Mouse (Mus musculus): ENCODE results near the gene Vps53. TPM values are rescaled to one million over a fixed set of nuclear protein-coding genes. Genes with fewer than 3 reads are reported as not detected.

Gene Vps53
- polyA plus RNA-seq, 2 experiments, result 9.4 to 12.7 TPM

GRCm38 (mm10) chr11:76167079-76167765, 12.2 kb downstream of the Vps53 start:
- no peaks in the 10 kb centered on the region for H3K27me3 ChIP-seq (ENCODE audit: control insufficient read depth, insufficient read depth, low read length)
- H3K9me3 ChIP-seq (ENCODE audit: control insufficient read depth, low read length), result no peaks in the 10 kb centered on the region
- H3K27ac ChIP-seq, result no peak overlapping the region
- 19% methylated on average over 5 of the region's 5 CpGs for WGBS (ENCODE audit: insufficient replicate concordance)
- no peak overlapping the region for H3K9ac ChIP-seq (replicated peaks)
- ATAC-seq (ENCODE audit: insufficient read depth), result no peak
- peak in 2 of 3 experiments; percentile 44 to 56 for DNase-seq (ENCODE audit: low read depth in 3 of 3, low spot score in 3 of 3)
- H3K4me2 ChIP-seq (ENCODE audit: low read depth), result 0 out of 2 replicates have a peak overlapping the region, but pooled peaks have one; percentile 3
- H3K4me1 ChIP-seq (replicated peaks; ENCODE audit: control insufficient read depth in 2 of 2, insufficient read depth in 2 of 2, low read length in 1 of 2), result 0 out of 4 replicates have a peak, but pooled peaks cover 0 to 2% of the 10 kb centered on the region in 2 experiments
- TF ChIP-seq CTCF (IDR thresholded peaks at IDR 0.05; ENCODE audit: low read depth) (peak; percentile 70), EP300 (IDR thresholded peaks at IDR 0.05; ENCODE audit: low read depth) (no peak)
- H3K4me3 ChIP-seq (ENCODE audit: insufficient read depth in 1 of 2, low read depth in 2 of 2, low read length in 2 of 2), result no peak overlapping the region
- no peaks in the 10 kb centered on the region; the same call in none of the 2 replicates for H3K36me3 ChIP-seq (replicated peaks; ENCODE audit: control insufficient read depth, insufficient read depth, low read depth)

- Histone ChIP-seq H3K27me3 (ENCODE audit: control insufficient read depth, insufficient read depth, low read length) (no peaks in the 10 kb centered on the region), H3K9me3 (ENCODE audit: control insufficient read depth, low read length) (no peaks in the 10 kb centered on the region), H3K4me3 (ENCODE audit: insufficient read depth in 1 of 2, low read depth in 2 of 2, low read length in 2 of 2) (no peak overlapping the region), H3K4me1 (replicated peaks; ENCODE audit: control insufficient read depth in 2 of 2, insufficient read depth in 2 of 2, low read length in 1 of 2) (0 out of 4 replicates have a peak, but pooled peaks cover 0 to 2% of the 10 kb centered on the region in 2 experiments), H3K9ac (replicated peaks) (no peak overlapping the region), H3K27ac (no peak overlapping the region), H3K4me2 (ENCODE audit: low read depth) (no peak overlapping the region), H3K36me3 (replicated peaks; ENCODE audit: control insufficient read depth, insufficient read depth, low read depth) (no peaks in the 10 kb centered on the region; the same call in 1 of the 2 replicates)
- no peak for ATAC-seq (ENCODE audit: insufficient read depth)
- TF ChIP-seq CTCF (IDR thresholded peaks at IDR 0.05; ENCODE audit: low read depth) (no peak), EP300 (IDR thresholded peaks at IDR 0.05; ENCODE audit: low read depth) (no peak)
- WGBS (ENCODE audit: insufficient replicate concordance), result 86% methylated on average over 4 of the region's 4 CpGs
- DNase-seq (ENCODE audit: low read depth in 3 of 3, low spot score in 3 of 3), result no peak
These were observed 12.8 kb downstream of the Vps53 start for GRCm38 (mm10) chr11:76166657-76167056.

GRCm38 (mm10) chr11:76160251-76160650, 19.2 kb downstream of the Vps53 start:
- no peak overlapping the region for H3K4me3 ChIP-seq (ENCODE audit: insufficient read depth in 1 of 2, low read depth in 2 of 2, low read length in 2 of 2)
- TF ChIP-seq CTCF (IDR thresholded peaks at IDR 0.05; ENCODE audit: low read depth), result no peak
- no peak for TF ChIP-seq EP300 (IDR thresholded peaks at IDR 0.05; ENCODE audit: low read depth)
- WGBS (ENCODE audit: insufficient replicate concordance), result 60% methylated on average over 6 of the region's 6 CpGs
- no peak overlapping the region for H3K9ac ChIP-seq (replicated peaks)
- DNase-seq (ENCODE audit: low read depth in 3 of 3, low spot score in 3 of 3) (no peak), ATAC-seq (ENCODE audit: insufficient read depth) (no peak)
- no peaks in the 10 kb centered on the region for H3K4me1 ChIP-seq (replicated peaks; ENCODE audit: control insufficient read depth in 2 of 2, insufficient read depth in 2 of 2, low read length in 1 of 2)
- no peak overlapping the region for H3K27ac ChIP-seq
- no peaks in the 10 kb centered on the region; the same call in 1 of the 2 replicates for H3K36me3 ChIP-seq (replicated peaks; ENCODE audit: control insufficient read depth, insufficient read depth, low read depth)
- no peak overlapping the region for H3K4me2 ChIP-seq (ENCODE audit: low read depth)
- H3K9me3 ChIP-seq (ENCODE audit: control insufficient read depth, low read length), result no peaks in the 10 kb centered on the region
- no peaks in the 10 kb centered on the region for H3K27me3 ChIP-seq (ENCODE audit: control insufficient read depth, insufficient read depth, low read length)

- ATAC-seq (ENCODE audit: insufficient read depth) (no peak), DNase-seq (ENCODE audit: low read depth in 3 of 3, low spot score in 3 of 3) (no peak)
- H3K9me3 ChIP-seq (ENCODE audit: control insufficient read depth, low read length), result no peaks in the 10 kb centered on the region
- no peak overlapping the region for H3K4me3 ChIP-seq (ENCODE audit: insufficient read depth in 1 of 2, low read depth in 2 of 2, low read length in 2 of 2)
- no peak overlapping the region for H3K4me2 ChIP-seq (ENCODE audit: low read depth)
- H3K36me3 ChIP-seq (replicated peaks; ENCODE audit: control insufficient read depth, insufficient read depth, low read depth), result no peaks in the 10 kb centered on the region
- no peak overlapping the region for H3K27ac ChIP-seq
- H3K9ac ChIP-seq (replicated peaks), result no peak overlapping the region
- no peaks in the 10 kb centered on the region for H3K4me1 ChIP-seq (replicated peaks; ENCODE audit: control insufficient read depth in 2 of 2, insufficient read depth in 2 of 2, low read length in 1 of 2)
- H3K27me3 ChIP-seq (ENCODE audit: control insufficient read depth, insufficient read depth, low read length), result no peaks in the 10 kb centered on the region
- TF ChIP-seq EP300 (IDR thresholded peaks at IDR 0.05; ENCODE audit: low read depth) (no peak), CTCF (IDR thresholded peaks at IDR 0.05; ENCODE audit: low read depth) (no peak)
- WGBS (ENCODE audit: insufficient replicate concordance), result 76% methylated on average over 2 of the region's 2 CpGs
These were observed 21.1 kb downstream of the Vps53 start for GRCm38 (mm10) chr11:76158375-76158774.

GRCm38 (mm10) chr11:76154861-76155260, 24.6 kb downstream of the Vps53 start:
- DNase-seq (ENCODE audit: low read depth in 3 of 3, low spot score in 3 of 3), result no peak
- no peak overlapping the region for H3K4me3 ChIP-seq (ENCODE audit: insufficient read depth in 1 of 2, low read depth in 2 of 2, low read length in 2 of 2)
- no peak overlapping the region for H3K4me2 ChIP-seq (ENCODE audit: low read depth)
- no peak overlapping the region for H3K9ac ChIP-seq (replicated peaks)
- TF ChIP-seq EP300 (IDR thresholded peaks at IDR 0.05; ENCODE audit: low read depth), result no peak
- no peak for TF ChIP-seq CTCF (IDR thresholded peaks at IDR 0.05; ENCODE audit: low read depth)
- no peaks in the 10 kb centered on the region for H3K9me3 ChIP-seq (ENCODE audit: control insufficient read depth, low read length)
- H3K4me1 ChIP-seq (replicated peaks; ENCODE audit: control insufficient read depth in 2 of 2, insufficient read depth in 2 of 2, low read length in 1 of 2), result no peaks in the 10 kb centered on the region
- ATAC-seq (ENCODE audit: insufficient read depth), result no peak
- H3K36me3 ChIP-seq (replicated peaks; ENCODE audit: control insufficient read depth, insufficient read depth, low read depth), result no peaks in the 10 kb centered on the region
- no peak overlapping the region for H3K27ac ChIP-seq
- 65% methylated on average over 2 of the region's 2 CpGs for WGBS (ENCODE audit: insufficient replicate concordance)
- no peaks in the 10 kb centered on the region for H3K27me3 ChIP-seq (ENCODE audit: control insufficient read depth, insufficient read depth, low read length)

Data from liver, embryonic 14.5 days (tissue).